Mouse (Mus musculus): ENCODE measurements around the gene Smim14. TPM values are rescaled to one million over a fixed set of nuclear protein-coding genes. Genes with fewer than 3 reads are reported as not detected.
"Not testable (repeated sequence)": the region's sequence is repeated elsewhere in the genome, so short reads cannot be mapped to it uniquely, and the experiment has no call there.

The Smim14 gene
- polyA plus RNA-seq, 1 experiment from 2014 or later: 115 TPM

GRCm38 (mm10) chr5:65539786-65540185 is 2.8 kb upstream of the Smim14 start:
- ATAC-seq: no peak
- no peak overlapping the region for H3K4me3 ChIP-seq (replicated peaks)
- 0 out of 2 replicates have a peak, but pooled peaks cover 3% of the 10 kb centered on the region for H3K4me1 ChIP-seq (replicated peaks)
- no peaks in the 10 kb centered on the region for H3K9me3 ChIP-seq
- no peak overlapping the region for H3K4me2 ChIP-seq (replicated peaks)
- H3K27ac ChIP-seq: no peak overlapping the region
- H3K9ac ChIP-seq: no peak overlapping the region
- H3K36me3 ChIP-seq: no peaks in the 10 kb centered on the region
- 89% methylated on average over 3 of the region's 3 CpGs for WGBS
- no peaks in the 10 kb centered on the region for H3K27me3 ChIP-seq (replicated peaks)

- no peaks in the 10 kb centered on the region for H3K36me3 ChIP-seq
- H3K4me2 ChIP-seq (replicated peaks): peak overlapping the region; percentile 51
- WGBS: 37% methylated on average over 4 of the region's 4 CpGs
- ATAC-seq: no peak
- H3K4me1 ChIP-seq (replicated peaks): 0 out of 2 replicates have a peak, but pooled peaks cover 3% of the 10 kb centered on the region
- H3K4me3 ChIP-seq (replicated peaks): no peak overlapping the region
- H3K9me3 ChIP-seq: no peaks in the 10 kb centered on the region
- no peaks in the 10 kb centered on the region for H3K27me3 ChIP-seq (replicated peaks)
- H3K27ac ChIP-seq: no peak overlapping the region
- H3K9ac ChIP-seq: no peak overlapping the region
Observed at GRCm38 (mm10) chr5:65538829-65539228, 1.8 kb upstream of the Smim14 start.

GRCm38 (mm10) chr5:65538121-65538520 is 1.1 kb upstream of the Smim14 start:
- H3K9me3 ChIP-seq: no peaks in the 10 kb centered on the region
- peak overlapping the region; percentile 97 for H3K27ac ChIP-seq
- peak overlapping the region; percentile 77 for H3K4me2 ChIP-seq (replicated peaks)
- H3K4me1 ChIP-seq (replicated peaks): 0 out of 2 replicates have a peak, but pooled peaks cover 3% of the 10 kb centered on the region
- ATAC-seq: no peak
- 1% methylated on average over 4 of the region's 4 CpGs for whole genome bisulfite sequencing
- H3K36me3 ChIP-seq: no peaks in the 10 kb centered on the region
- peak overlapping the region; percentile 77 for H3K4me3 ChIP-seq (replicated peaks)
- peak overlapping the region; percentile 92 for H3K9ac ChIP-seq
- H3K27me3 ChIP-seq (replicated peaks): no peaks in the 10 kb centered on the region

- Histone ChIP-seq H3K9me3 (no peaks in the 10 kb centered on the region), H3K27ac (peak overlapping the region; percentile 97)
- under 1% methylated on average over 49 of the region's 59 CpGs for WGBS
Observed at GRCm38 (mm10) chr5:65537420-65538071, 562 bp upstream of the Smim14 start.

GRCm38 (mm10) chr5:65536068-65536465 is 917 bp downstream of the Smim14 start:
- H3K9ac ChIP-seq: peak overlapping the region; percentile 92
- H3K27me3 ChIP-seq (replicated peaks); H3K4me1 ChIP-seq (replicated peaks); H3K36me3 ChIP-seq; H3K9me3 ChIP-seq; ATAC-seq: not testable (repeated sequence)
- H3K27ac ChIP-seq: peak overlapping the region; percentile 97; the same call in 1 of the 2 replicates
- peak overlapping the region; percentile 77 for H3K4me2 ChIP-seq (replicated peaks)
- 76% methylated on average over 10 of the region's 10 CpGs for WGBS
- H3K4me3 ChIP-seq (replicated peaks): peak overlapping the region; percentile 77

More at GRCm38 (mm10) chr5:65537420-65538071, 562 bp upstream of the Smim14 start:
- H3K27me3 ChIP-seq (replicated peaks): no peaks in the 10 kb centered on the region
- 0 out of 2 replicates have a peak, but pooled peaks cover 3% of the 10 kb centered on the region for H3K4me1 ChIP-seq (replicated peaks)
- peak; percentile 76 for ATAC-seq
- H3K36me3 ChIP-seq: no peaks in the 10 kb centered on the region
- peak overlapping the region; percentile 77 for H3K4me3 ChIP-seq (replicated peaks)
- H3K4me2 ChIP-seq (replicated peaks): peak overlapping the region; percentile 77
- H3K9ac ChIP-seq: peak overlapping the region; percentile 92

- Histone ChIP-seq H3K36me3 (no peaks in the 10 kb centered on the region), H3K4me2 (replicated peaks) (no peak overlapping the region), H3K27me3 (replicated peaks) (no peaks in the 10 kb centered on the region), H3K4me3 (replicated peaks) (no peak overlapping the region), H3K27ac (no peak overlapping the region), H3K4me1 (replicated peaks) (0 out of 2 replicates have a peak, but pooled peaks cover 3% of the 10 kb centered on the region), H3K9ac (no peak overlapping the region), H3K9me3 (no peaks in the 10 kb centered on the region)
- ATAC-seq: no peak
- WGBS: 70% methylated on average over 5 of the region's 5 CpGs
Observed at GRCm38 (mm10) chr5:65535457-65536067, 1.4 kb downstream of the Smim14 start.

- ATAC-seq: no peak
- H3K27ac ChIP-seq: no peak overlapping the region
- no peak overlapping the region for H3K9ac ChIP-seq
Observed at GRCm38 (mm10) chr5:65534496-65534895, 2.5 kb downstream of the Smim14 start.

GRCm38 (mm10) chr5:65531283-65531682 is 5.7 kb downstream of the Smim14 start:
- no peak overlapping the region for H3K4me3 ChIP-seq (replicated peaks)
- H3K9ac ChIP-seq: no peak overlapping the region
- no peak for ATAC-seq
- 0 out of 2 replicates have a peak, but pooled peaks cover 2% of the 10 kb centered on the region for H3K4me1 ChIP-seq (replicated peaks)
- H3K4me2 ChIP-seq (replicated peaks): no peak overlapping the region
- 80% methylated on average over 3 of the region's 3 CpGs for WGBS
- H3K27ac ChIP-seq: no peak overlapping the region
- no peaks in the 10 kb centered on the region for H3K27me3 ChIP-seq (replicated peaks)
- H3K9me3 ChIP-seq: no peaks in the 10 kb centered on the region
- no peaks in the 10 kb centered on the region for H3K36me3 ChIP-seq

More at GRCm38 (mm10) chr5:65534496-65534895, 2.5 kb downstream of the Smim14 start:
- Histone ChIP-seq H3K4me3 (replicated peaks) (no peak overlapping the region), H3K36me3 (no peaks in the 10 kb centered on the region), H3K9me3 (no peaks in the 10 kb centered on the region), H3K4me2 (replicated peaks) (no peak overlapping the region), H3K27me3 (replicated peaks) (no peaks in the 10 kb centered on the region), H3K4me1 (replicated peaks) (0 out of 2 replicates have a peak, but pooled peaks cover 3% of the 10 kb centered on the region)
- WGBS: 65% methylated on average over 4 of the region's 4 CpGs

- 20% methylated on average over 8 of the region's 8 CpGs for WGBS
- Histone ChIP-seq H3K4me2 (replicated peaks) (no peak overlapping the region), H3K27me3 (replicated peaks) (no peaks in the 10 kb centered on the region), H3K4me3 (replicated peaks) (no peak overlapping the region), H3K9me3 (no peaks in the 10 kb centered on the region), H3K36me3 (no peaks in the 10 kb centered on the region), H3K9ac (no peak overlapping the region), H3K4me1 (replicated peaks) (no peaks in the 10 kb centered on the region), H3K27ac (no peak overlapping the region)
- ATAC-seq: 0 out of 2 replicates have a peak, but pooled peaks have one; percentile 58
Observed at GRCm38 (mm10) chr5:65525674-65526443, 11.1 kb downstream of the Smim14 start.

GRCm38 (mm10) chr5:65524831-65525230 is 12.2 kb downstream of the Smim14 start:
- no peak for ATAC-seq
- Histone ChIP-seq H3K4me2 (replicated peaks) (no peak overlapping the region), H3K36me3 (no peaks in the 10 kb centered on the region), H3K27ac (no peak overlapping the region), H3K27me3 (replicated peaks) (no peaks in the 10 kb centered on the region), H3K9me3 (no peaks in the 10 kb centered on the region), H3K4me3 (replicated peaks) (no peak overlapping the region), H3K9ac (no peak overlapping the region), H3K4me1 (replicated peaks) (no peaks in the 10 kb centered on the region)
- WGBS: 78% methylated on average over 4 of the region's 4 CpGs

- no peak overlapping the region for H3K27ac ChIP-seq
- H3K4me3 ChIP-seq (replicated peaks): no peak overlapping the region
- H3K4me2 ChIP-seq (replicated peaks): no peak overlapping the region
- H3K9me3 ChIP-seq: no peaks in the 10 kb centered on the region
- H3K27me3 ChIP-seq (replicated peaks): no peaks in the 10 kb centered on the region
- H3K4me1 ChIP-seq (replicated peaks): no peaks in the 10 kb centered on the region
- WGBS: 83% methylated on average over 1 of the region's 1 CpGs
- H3K36me3 ChIP-seq: no peaks in the 10 kb centered on the region
- ATAC-seq: no peak
- no peak overlapping the region for H3K9ac ChIP-seq
Observed at GRCm38 (mm10) chr5:65521803-65522202, 15.2 kb downstream of the Smim14 start.

- ATAC-seq: peak; percentile 84
- Histone ChIP-seq H3K4me1 (replicated peaks) (0 out of 2 replicates have a peak, but pooled peaks cover 3% of the 10 kb centered on the region), H3K4me2 (replicated peaks) (no peak overlapping the region), H3K27me3 (replicated peaks) (no peaks in the 10 kb centered on the region), H3K9me3 (no peaks in the 10 kb centered on the region), H3K4me3 (replicated peaks) (no peak overlapping the region), H3K27ac (peak overlapping the region; percentile 3; the same call in 1 of the 2 replicates), H3K9ac (no peak overlapping the region), H3K36me3 (no peaks in the 10 kb centered on the region)
- 46% methylated on average over 5 of the region's 5 CpGs for WGBS
Observed at GRCm38 (mm10) chr5:65514635-65515278, 22.2 kb downstream of the Smim14 start.
